Comparison of ENCODE assay signal across 7 mouse cellular contexts in the genomic region with DNA sequence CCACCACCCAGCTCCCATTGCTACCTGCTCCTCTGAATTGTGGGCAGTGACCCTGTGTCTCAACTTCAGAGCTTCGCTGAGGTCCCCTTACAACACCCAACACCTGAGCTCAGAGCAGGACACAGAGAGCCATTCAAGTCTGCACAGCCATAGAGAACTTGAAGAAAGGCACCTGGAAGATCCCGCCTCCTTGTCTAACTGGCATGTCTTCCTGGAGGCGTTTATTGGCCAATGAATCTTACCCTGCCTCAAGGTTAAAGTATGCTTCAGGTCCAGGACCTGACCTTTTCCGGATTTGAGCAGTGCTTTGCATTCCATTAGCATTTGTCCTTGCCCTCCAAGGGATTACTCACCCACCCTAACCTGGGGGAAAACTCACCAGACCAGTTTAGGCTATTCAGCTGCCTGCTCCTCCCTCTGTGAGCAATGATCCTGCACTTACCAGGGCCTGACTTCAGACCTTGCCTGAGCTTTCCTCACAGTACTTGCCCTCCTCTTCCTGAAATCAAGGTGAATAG.
DNase-seq lines count a peak whose midpoint lies in the region; TF ChIP-seq lines count a peak whose summit lies in the region.
"Not testable (repeated sequence)": the region's sequence is repeated elsewhere in the genome, so short reads cannot be mapped to it uniquely, and the experiment has no call there.

No protein-coding gene starts in this region.

- in situ Hi-C loops in ES-E14 (cut with MboI; ENCODE audit: low sequenced_read_pairs in 2 of 2, unreplicated experiment in 2 of 2) = not testable (repeated sequence)

- H3K36me3 ChIP-seq in E14TG2a.4 (ENCODE audit: insufficient read depth, low read length); ES-E14 (ENCODE audit: control insufficient read depth, insufficient read depth, low read length, poor library complexity, severe bottlenecking): not testable (repeated sequence)

- H3K27ac ChIP-seq in ES-E14 (ENCODE audit: insufficient read depth, low read depth, low read length, poor library complexity, severe bottlenecking) = peak overlapping the region; percentile 58

- peak overlapping the region; percentile 77 for H3K4me3 ChIP-seq in E14TG2a.4 (replicated peaks; ENCODE audit: low read length)
- peak overlapping the region; percentile 2 to 6 for H3K4me3 ChIP-seq in ES-E14 (ENCODE audit: insufficient read depth in 1 of 2, low read depth in 1 of 2, low read length in 2 of 2, poor library complexity in 1 of 2, severe bottlenecking in 1 of 2)

- peak; percentile 1 for DNase-seq in 3T3-L1 (ENCODE audit: low read depth, low spot score)
- DNase-seq in ES-CJ7 (ENCODE audit: low read depth, low spot score) = peak; percentile 99
- DNase-seq in ES-E14 (ENCODE audit: low read depth, low spot score) = peak; percentile 98
- DNase-seq in R1 (ENCODE audit: low read depth, low spot score) = peak; percentile 100
- DNase-seq in ZHBTc4 (ENCODE audit: low read depth, low spot score) = peak; percentile 97
- DNase-seq in heart, adult 11 months = peak; percentile 78

- H3K9ac ChIP-seq in ES-E14 (ENCODE audit: insufficient read depth, low read depth, low read length, poor library complexity, severe bottlenecking) = not testable (repeated sequence)

- not testable (repeated sequence) for H3K9me3 ChIP-seq in E14TG2a.4 (ENCODE audit: low read length); ES-E14 (ENCODE audit: control insufficient read depth, insufficient read depth, low read depth, low read length)

- not testable (repeated sequence) for TF ChIP-seq CTCF in E14TG2a.4 (conservative IDR thresholded peaks at IDR 0.05; ENCODE audit: low read length)

- not testable (repeated sequence) for H3K27me3 ChIP-seq in E14TG2a.4 (ENCODE audit: insufficient read depth, low read length)

- not testable (repeated sequence) for H3K4me1 ChIP-seq in E14TG2a.4 (replicated peaks; ENCODE audit: low read depth, low read length); ES-E14 (ENCODE audit: control insufficient read depth in 2 of 2, insufficient read depth in 2 of 2, low read length in 2 of 2, poor library complexity in 1 of 2)

TF ChIP-seq in ES-E14, 5 proteins besides CTCF, POLR2A, EP300 and RAD21:
- peak; percentile 63; the same call in 1 of the 2 replicates for TF ChIP-seq CHD2 (IDR thresholded peaks at IDR 0.05; ENCODE audit: low read depth, low read length)
TF ChIP-seq in ES-E14: peak in this region for 1; not testable (repeated sequence) for 4.

Comparison
In these comparisons a context has a peak if more than half of its experiments do, and no peak if none do; other contexts are left out.
1. Peak in every context shown above with its lines: DNase-seq, H3K4me3 ChIP-seq and H3K27ac ChIP-seq.
2. DNase-seq: peak in every context shown above with its lines; median percentile 100 in R1; 99 in ES-CJ7; 98 in ES-E14; 97 in ZHBTc4; 78 in heart, adult 11 months; 1 in 3T3-L1.